Mouse (Mus musculus) neural tube, embryonic 11.5 days (tissue): ENCODE measurements around the gene Psmd7. TPM values are rescaled to one million over a fixed set of nuclear protein-coding genes. Genes with fewer than 3 reads are reported as not detected.

Source experiments
- ATAC-seq: fragments of 200-750 bp; cut with Nextera tagmentation; 2 replicates; pipeline ENCODE4 v1.8.0; 2017; ENCODE audit warnings: moderate number of reproducible peaks, mild to moderate bottlenecking, moderate TSS enrichment, moderate library complexity; ENCODE audit not compliant: insufficient read depth, low FRiP score, low TSS enrichment
- DNase-seq: peaks from one replicate; pipeline ENCODE4 v3.0.0-alpha.2; 2015; ENCODE audit warnings: low spot score
- H3K27ac ChIP-seq: fragments of 300-500 bp; sonication (generic); 2 replicates; pipeline ENCODE4 v1.5.1; 2014; ENCODE audit warnings: low read depth, mild to moderate bottlenecking, low read length
- H3K27me3 ChIP-seq: fragments of 300-500 bp; sonication (generic); 2 replicates; pipeline ENCODE4 v1.6.1; 2014; ENCODE audit warnings: mild to moderate bottlenecking, low read length, mixed read lengths; ENCODE audit not compliant: control insufficient read depth, insufficient read depth
- H3K36me3 ChIP-seq: fragments of 300-500 bp; sonication (generic); 2 replicates; pipeline ENCODE4 v1.6.1; 2014; ENCODE audit warnings: mild to moderate bottlenecking, low read length, moderate library complexity, mixed read lengths; ENCODE audit not compliant: control insufficient read depth, insufficient read depth
- H3K4me1 ChIP-seq: fragments of 300-500 bp; sonication (generic); 2 replicates; pipeline ENCODE4 v1.6.1; 2014; ENCODE audit warnings: low read length, mixed read lengths; ENCODE audit not compliant: control insufficient read depth, insufficient read depth
- H3K4me2 ChIP-seq: fragments of 300-500 bp; sonication (generic); 2 replicates; pipeline ENCODE4 v1.6.1; 2014; ENCODE audit warnings: low read depth, mild to moderate bottlenecking, moderate library complexity
- H3K4me3 ChIP-seq: fragments of 300-500 bp; sonication (generic); 2 replicates; pipeline ENCODE4 v1.5.1; 2014; ENCODE audit warnings: low read depth, low read length
- H3K9ac ChIP-seq: fragments of 300-500 bp; sonication (generic); 2 replicates; pipeline ENCODE4 v1.6.1; 2014; ENCODE audit warnings: mild to moderate bottlenecking, low read length
- H3K9me3 ChIP-seq: fragments of 300-500 bp; sonication (generic); 2 replicates; pipeline ENCODE4 v1.6.1; 2016; ENCODE audit warnings: low read length; ENCODE audit not compliant: control insufficient read depth
- WGBS: fragments of 180-500 bp; shearing (Covaris S2); extraction: QIAGEN DNeasy Blood & Tissue Kit; methylation state at CpG from one replicate; pipeline ENCODE4 v1.1.7; 2014; 5-methylcytosine and 5-hydroxymethylcytosine counted together
- polyA plus RNA-seq: library from polyadenylated mRNA; unstranded; fragments of >200 nt; fragmentation: Nextera tagmentation; extraction: Ambion mirVana; gene quantifications from 2 replicates; pipeline ENCODE4 v1.2.1, GENCODE M21; 2014

Psmd7 gene
- polyA plus RNA-seq, 1 experiment from 2014 or later, result 339 TPM

- WGBS, result 54% methylated on average over 4 of the region's 4 CpGs
- H3K36me3 ChIP-seq, result no peaks in the 10 kb centered on the region
- H3K4me2 ChIP-seq, result no peak overlapping the region
- H3K4me3 ChIP-seq, result no peak overlapping the region
- ATAC-seq, result no peak
- H3K4me1 ChIP-seq, result no peaks in the 10 kb centered on the region
- H3K9me3 ChIP-seq, result no peaks in the 10 kb centered on the region
- no peak overlapping the region for H3K9ac ChIP-seq
- DNase-seq, result peak; percentile 69
- H3K27me3 ChIP-seq, result no peaks in the 10 kb centered on the region
- H3K27ac ChIP-seq, result no peak overlapping the region
Observed at GRCm38 (mm10) chr8:107572497-107572896, 15.8 kb downstream of the Psmd7 start.

GRCm38 (mm10) chr8:107571486-107572135, 16.7 kb downstream of the Psmd7 start:
- no peaks in the 10 kb centered on the region for H3K4me1 ChIP-seq
- H3K9me3 ChIP-seq, result no peaks in the 10 kb centered on the region
- 87% methylated on average over 7 of the region's 7 CpGs for WGBS
- H3K27ac ChIP-seq, result no peak overlapping the region
- H3K4me3 ChIP-seq, result no peak overlapping the region
- DNase-seq (no peak), ATAC-seq (no peak)
- H3K4me2 ChIP-seq, result no peak overlapping the region
- no peaks in the 10 kb centered on the region for H3K36me3 ChIP-seq
- H3K27me3 ChIP-seq, result no peaks in the 10 kb centered on the region
- no peak overlapping the region for H3K9ac ChIP-seq

DNA sequence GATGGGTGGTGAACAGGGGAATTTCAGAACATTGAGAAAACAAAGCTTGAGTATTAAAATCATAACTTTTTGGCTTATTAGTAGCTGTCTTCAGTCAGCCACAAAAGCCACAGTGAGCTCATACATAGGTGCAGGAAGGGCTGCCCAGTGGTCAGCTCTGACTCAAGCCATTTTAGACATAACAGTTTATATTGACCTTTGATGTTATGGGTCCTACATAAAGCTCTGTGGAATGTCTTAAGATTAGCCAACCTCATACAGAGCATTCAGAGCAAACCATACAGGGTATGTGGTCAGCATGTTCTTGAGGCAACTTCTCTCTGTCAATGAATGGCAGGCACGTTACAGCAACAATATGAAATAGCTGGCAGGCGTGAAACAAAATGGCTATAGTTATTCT, 17.2 kb downstream of the Psmd7 start:
- Histone ChIP-seq H3K4me3 (no peak overlapping the region), H3K27ac (no peak overlapping the region), H3K36me3 (no peaks in the 10 kb centered on the region), H3K4me2 (no peak overlapping the region), H3K9me3 (no peaks in the 10 kb centered on the region), H3K9ac (no peak overlapping the region), H3K27me3 (no peaks in the 10 kb centered on the region), H3K4me1 (no peaks in the 10 kb centered on the region)
- WGBS, result 83% methylated on average over 2 of the region's 2 CpGs
- DNase-seq (no peak), ATAC-seq (no peak)

DNA sequence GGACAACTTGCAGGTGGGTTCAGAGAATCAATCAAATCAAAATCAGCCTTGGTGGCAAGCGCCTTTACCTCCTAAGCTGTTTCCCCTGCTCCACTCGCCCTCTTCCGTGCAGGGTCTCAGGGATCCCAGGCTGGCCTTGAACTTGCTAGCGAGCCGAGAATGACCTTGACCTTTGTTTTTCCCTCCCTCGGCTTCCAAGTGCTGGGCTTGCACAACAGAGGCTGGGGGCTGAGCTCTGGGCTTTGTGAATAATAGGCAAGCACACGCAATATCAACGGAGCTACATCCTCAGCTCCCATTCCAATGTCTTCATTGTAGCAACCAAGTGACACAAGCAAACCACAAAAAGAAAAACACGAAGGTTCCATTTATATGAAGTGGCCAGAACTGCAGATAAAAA, 26.1 kb downstream of the Psmd7 start:
- no peak overlapping the region for H3K27ac ChIP-seq
- no peaks in the 10 kb centered on the region for H3K27me3 ChIP-seq
- no peak overlapping the region for H3K9ac ChIP-seq
- no peaks in the 10 kb centered on the region for H3K9me3 ChIP-seq
- no peak for DNase-seq
- no peak overlapping the region for H3K4me3 ChIP-seq
- no peak overlapping the region for H3K4me2 ChIP-seq
- no peak for ATAC-seq
- H3K36me3 ChIP-seq, result peaks cover 2% of the 10 kb centered on the region; the same call in 1 of the 2 replicates
- WGBS, result 80% methylated on average over 9 of the region's 9 CpGs
- no peaks in the 10 kb centered on the region; the same call in 1 of the 2 replicates for H3K4me1 ChIP-seq

- Histone ChIP-seq H3K4me2 (no peak overlapping the region), H3K4me1 (no peaks in the 10 kb centered on the region; the same call in 1 of the 2 replicates), H3K4me3 (no peak overlapping the region), H3K9ac (no peak overlapping the region), H3K36me3 (peaks cover 2% of the 10 kb centered on the region; the same call in 1 of the 2 replicates), H3K27me3 (no peaks in the 10 kb centered on the region), H3K9me3 (no peaks in the 10 kb centered on the region), H3K27ac (no peak overlapping the region)
- ATAC-seq (no peak), DNase-seq (no peak)
- 50% methylated on average over 16 of the region's 16 CpGs for WGBS
Observed at GRCm38 (mm10) chr8:107560820-107561536, 27.3 kb downstream of the Psmd7 start.

- no peak overlapping the region for H3K4me2 ChIP-seq
- no peak overlapping the region for H3K4me3 ChIP-seq
- H3K9me3 ChIP-seq, result no peaks in the 10 kb centered on the region
- no peak for DNase-seq
- peaks cover 3% of the 10 kb centered on the region; the same call in 1 of the 2 replicates for H3K4me1 ChIP-seq
- H3K36me3 ChIP-seq, result peaks cover 4% of the 10 kb centered on the region
- no peak overlapping the region for H3K27ac ChIP-seq
- 51% methylated on average over 12 of the region's 12 CpGs for WGBS
- H3K27me3 ChIP-seq, result no peaks in the 10 kb centered on the region
- no peak for ATAC-seq
- H3K9ac ChIP-seq, result no peak overlapping the region
Observed at GRCm38 (mm10) chr8:107556511-107556936, 31.7 kb downstream of the Psmd7 start.

GRCm38 (mm10) chr8:107555231-107555630, 33.0 kb downstream of the Psmd7 start:
- 90% methylated on average over 10 of the region's 10 CpGs for WGBS
- H3K4me1 ChIP-seq, result peaks cover 3% of the 10 kb centered on the region; the same call in 1 of the 2 replicates
- H3K36me3 ChIP-seq, result peaks cover 4% of the 10 kb centered on the region
- H3K4me3 ChIP-seq, result no peak overlapping the region
- no peak for ATAC-seq
- H3K9ac ChIP-seq, result no peak overlapping the region
- H3K4me2 ChIP-seq, result no peak overlapping the region
- H3K27ac ChIP-seq, result no peak overlapping the region
- no peak for DNase-seq
- no peaks in the 10 kb centered on the region for H3K27me3 ChIP-seq
- no peaks in the 10 kb centered on the region for H3K9me3 ChIP-seq

DNA sequence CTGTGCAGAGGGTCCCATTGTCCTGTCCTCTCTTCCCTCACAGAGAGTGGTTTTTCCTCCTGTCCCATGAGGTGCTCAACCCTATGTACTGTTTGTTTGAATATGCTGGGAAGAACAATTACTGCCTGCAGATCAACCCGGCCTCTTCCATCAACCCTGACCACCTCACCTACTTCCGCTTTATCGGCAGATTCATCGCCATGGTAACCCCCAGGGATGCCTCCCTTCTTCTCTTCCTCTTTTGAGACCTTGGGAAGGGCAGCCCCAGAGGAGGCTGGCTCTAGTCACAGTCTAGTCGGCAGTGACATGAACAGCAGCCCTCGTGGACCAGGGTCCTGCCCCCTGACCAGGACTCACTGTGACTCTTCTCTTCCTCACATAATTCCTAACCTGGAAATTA, 36.0 kb downstream of the Psmd7 start:
- H3K4me1 ChIP-seq, result peaks cover 3% of the 10 kb centered on the region; the same call in 1 of the 2 replicates
- H3K9ac ChIP-seq, result no peak overlapping the region
- DNase-seq, result no peak
- H3K4me3 ChIP-seq, result no peak overlapping the region
- ATAC-seq, result no peak
- WGBS, result 58% methylated on average over 6 of the region's 6 CpGs
- no peak overlapping the region for H3K4me2 ChIP-seq
- H3K27me3 ChIP-seq, result no peaks in the 10 kb centered on the region
- H3K27ac ChIP-seq, result no peak overlapping the region
- H3K36me3 ChIP-seq, result peaks cover 6% of the 10 kb centered on the region
- no peaks in the 10 kb centered on the region for H3K9me3 ChIP-seq

DNA sequence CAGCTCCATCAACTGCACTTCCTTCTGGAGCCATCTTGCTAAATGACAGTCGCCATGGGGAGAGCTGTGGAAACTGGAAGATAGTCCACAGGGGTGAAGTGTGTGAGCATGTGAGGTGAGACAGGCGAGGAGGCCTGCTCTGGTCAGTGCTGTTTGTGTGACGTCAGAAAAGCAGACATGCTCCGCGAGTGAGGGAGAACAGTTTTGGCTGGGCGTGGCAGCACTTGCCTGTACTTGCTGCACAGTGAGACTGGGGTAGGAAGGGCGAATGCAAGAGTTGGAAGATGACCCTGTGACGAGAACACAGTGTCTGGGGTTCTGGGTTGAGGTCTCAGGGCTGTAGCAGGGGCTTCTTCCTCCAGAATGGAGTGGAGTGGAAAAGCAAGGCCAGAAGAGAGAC, 41.4 kb downstream of the Psmd7 start:
- WGBS, result 88% methylated on average over 8 of the region's 8 CpGs
- no peaks in the 10 kb centered on the region for H3K27me3 ChIP-seq
- H3K27ac ChIP-seq, result no peak overlapping the region
- no peaks in the 10 kb centered on the region for H3K9me3 ChIP-seq
- no peak overlapping the region for H3K9ac ChIP-seq
- H3K4me2 ChIP-seq, result peak overlapping the region; percentile 12; the same call in 1 of the 2 replicates
- ATAC-seq (no peak), DNase-seq (no peak)
- peaks cover 4% of the 10 kb centered on the region; the same call in 1 of the 2 replicates for H3K36me3 ChIP-seq
- no peak overlapping the region for H3K4me3 ChIP-seq
- H3K4me1 ChIP-seq, result no peaks in the 10 kb centered on the region
